Mouse (Mus musculus): ENCODE measurements around the gene Sh3pxd2a.

Gene Sh3pxd2a

GRCm38 (mm10) chr19:47374916-47375573 lies 89.2 kb downstream of the Sh3pxd2a start:
- no peak for DNase-seq (ENCODE audit: low spot score in 2 of 2)

GRCm38 (mm10) chr19:47374440-47374839 lies 89.8 kb downstream of the Sh3pxd2a start:
- DNase-seq (ENCODE audit: low spot score in 2 of 2) = peak in 1 of 2 experiments; percentile 61

GRCm38 (mm10) chr19:47372044-47372443 lies 92.2 kb downstream of the Sh3pxd2a start:
- no peak for DNase-seq (ENCODE audit: low spot score in 2 of 2)

GRCm38 (mm10) chr19:47371521-47371920 lies 92.7 kb downstream of the Sh3pxd2a start:
- DNase-seq (ENCODE audit: low spot score in 2 of 2) = no peak

GRCm38 (mm10) chr19:47369008-47369407 lies 95.2 kb downstream of the Sh3pxd2a start:
- DNase-seq (ENCODE audit: low spot score in 2 of 2) = no peak

GRCm38 (mm10) chr19:47367271-47367879 lies 96.8 kb downstream of the Sh3pxd2a start:
- DNase-seq (ENCODE audit: low spot score in 2 of 2) = no peak

GRCm38 (mm10) chr19:47366576-47366975 lies 97.6 kb downstream of the Sh3pxd2a start:
- peak; percentile 71 to 72 for DNase-seq (ENCODE audit: low spot score in 2 of 2)

GRCm38 (mm10) chr19:47363086-47363668 lies 101.0 kb downstream of the Sh3pxd2a start:
- DNase-seq (ENCODE audit: low spot score in 2 of 2) = no peak

- DNase-seq (ENCODE audit: low spot score in 2 of 2) = no peak
Observed at GRCm38 (mm10) chr19:47360921-47361320, 103.3 kb downstream of the Sh3pxd2a start.

- no peak for DNase-seq (ENCODE audit: low spot score in 2 of 2)
Observed at GRCm38 (mm10) chr19:47360017-47360416, 104.2 kb downstream of the Sh3pxd2a start.

GRCm38 (mm10) chr19:47359166-47359931 lies 104.9 kb downstream of the Sh3pxd2a start:
- no peak for DNase-seq (ENCODE audit: low spot score in 2 of 2)

- DNase-seq (ENCODE audit: low spot score in 2 of 2) = no peak
Observed at GRCm38 (mm10) chr19:47357297-47357696, 106.9 kb downstream of the Sh3pxd2a start.

GRCm38 (mm10) chr19:47356188-47356857 lies 107.9 kb downstream of the Sh3pxd2a start:
- DNase-seq (ENCODE audit: low spot score in 2 of 2) = peak; percentile 83 to 91

- peak; percentile 72 to 75 for DNase-seq (ENCODE audit: low spot score in 2 of 2)
Observed at GRCm38 (mm10) chr19:47354456-47354855, 109.7 kb downstream of the Sh3pxd2a start.

- DNase-seq (ENCODE audit: low spot score in 2 of 2) = no peak
Observed at GRCm38 (mm10) chr19:47349043-47349442, 115.2 kb downstream of the Sh3pxd2a start.

- no peak for DNase-seq (ENCODE audit: low spot score in 2 of 2)
Observed at GRCm38 (mm10) chr19:47348395-47349016, 115.7 kb downstream of the Sh3pxd2a start.

GRCm38 (mm10) chr19:47347021-47347643 lies 117.1 kb downstream of the Sh3pxd2a start:
- DNase-seq (ENCODE audit: low spot score in 2 of 2) = no peak

- no peak for DNase-seq (ENCODE audit: low spot score in 2 of 2)
Observed at GRCm38 (mm10) chr19:47346606-47347005, 117.6 kb downstream of the Sh3pxd2a start.

- DNase-seq (ENCODE audit: low spot score in 2 of 2) = no peak
Observed at GRCm38 (mm10) chr19:47345851-47346568, 118.2 kb downstream of the Sh3pxd2a start.

- peak in 1 of 2 experiments; percentile 55 for DNase-seq (ENCODE audit: low spot score in 2 of 2)
Observed at GRCm38 (mm10) chr19:47343422-47343821, 120.8 kb downstream of the Sh3pxd2a start.

Measured in right cerebral cortex, postnatal 10 days (tissue).